Mouse (Mus musculus): ENCODE results near the gene Lrrc18.

Gene Lrrc18

GRCm38 (mm10) chr14:33045217-33045616, 54.0 kb downstream of the Lrrc18 start:
- no peak for DNase-seq (ENCODE audit: low read depth, low spot score)

DNA sequence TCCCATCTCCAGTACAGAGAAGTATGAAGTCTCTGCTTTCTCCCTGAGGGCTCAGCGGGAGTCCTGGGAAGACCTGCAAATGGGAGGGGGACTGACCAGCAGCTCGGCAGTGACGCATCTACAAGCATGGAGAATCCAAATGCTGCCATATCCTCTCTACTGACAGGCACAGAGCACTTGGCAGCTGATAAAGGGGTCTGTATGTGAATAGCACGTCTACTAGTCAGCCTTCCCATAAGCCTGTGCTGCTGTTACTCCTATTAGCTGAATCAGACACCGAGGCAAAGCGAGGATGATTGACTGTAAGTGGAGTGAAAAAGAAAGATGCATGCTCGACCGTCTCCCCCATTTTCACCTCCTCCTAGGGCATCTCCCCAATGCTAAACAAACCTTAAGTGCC, 62.3 kb downstream of the Lrrc18 start:
- DNase-seq (ENCODE audit: low read depth, low spot score): no peak

DNA sequence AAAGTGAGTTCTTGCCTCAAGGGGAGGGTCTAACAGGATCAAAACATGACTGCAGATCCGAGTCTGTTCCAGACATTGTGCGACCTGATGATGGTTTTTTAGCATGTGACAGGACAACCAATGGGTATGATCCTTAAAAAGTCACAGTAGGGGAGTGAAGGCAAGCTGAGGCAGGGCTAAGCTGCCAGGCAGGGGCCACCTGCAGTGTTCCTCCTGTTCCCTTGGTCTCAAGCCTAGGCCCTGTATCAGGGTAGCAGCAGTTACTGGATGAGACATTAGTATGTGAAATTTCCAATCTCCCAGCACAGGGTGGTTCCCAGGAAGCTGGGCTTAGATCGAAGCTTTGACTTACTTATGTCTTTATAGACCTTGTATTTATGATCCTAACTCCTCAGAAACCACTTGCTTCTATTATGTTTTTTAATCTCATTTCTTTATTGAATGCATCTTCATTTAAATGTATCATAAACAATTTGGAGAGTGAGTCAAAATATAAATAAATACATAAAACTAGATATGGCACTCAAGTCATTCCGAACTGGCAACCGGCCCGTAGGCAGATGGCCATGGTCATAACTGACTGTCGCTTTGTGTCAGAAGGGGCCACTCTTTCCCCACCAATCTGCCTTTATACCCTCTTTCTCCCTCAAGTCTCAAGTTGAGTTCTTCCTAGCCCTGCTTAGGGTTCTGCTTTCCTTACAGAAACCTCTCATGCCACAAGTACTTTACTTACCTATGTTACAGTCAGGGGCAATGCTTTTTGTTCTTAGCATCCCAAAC, 67.9 kb downstream of the Lrrc18 start:
- no peak for DNase-seq (ENCODE audit: low read depth, low spot score)

DNA sequence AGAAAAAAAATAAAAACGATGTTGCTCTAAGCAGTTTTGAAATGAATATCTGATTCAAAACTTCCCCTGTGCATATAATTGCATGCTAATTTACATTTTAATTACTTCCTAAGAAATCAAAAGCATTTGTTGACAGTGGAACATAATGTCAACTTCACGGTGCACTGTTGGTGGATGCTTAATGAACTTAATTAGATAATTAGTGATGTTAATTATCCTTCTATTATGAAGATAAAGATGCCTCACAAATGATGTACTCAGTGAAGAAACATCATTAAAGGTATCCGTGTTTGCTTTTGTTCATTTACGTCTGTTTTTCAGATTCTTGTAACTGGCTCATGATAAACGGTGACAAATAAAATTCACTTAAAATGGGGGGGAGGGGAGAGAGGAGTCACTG, 71.8 kb downstream of the Lrrc18 start:
- DNase-seq (ENCODE audit: low read depth, low spot score): no peak
